Mouse (Mus musculus) testis, postnatal 14 days (tissue): ENCODE results near the gene Ccni.
A peak's percentile ranks its signal among the peaks of the same experiment; 100 is the strongest.

ENCODE experiments used
- DNase-seq: peaks from one replicate; pipeline ENCODE4 v3.0.0; 2021; ENCODE audit warnings: low spot score

Gene Ccni

GRCm38 (mm10) chr5:93206109-93207005 lies at the start of gene Ccni, which contains the start of gene 2010109A12Rik:
Gene Ccni, minus strand, starts transcription at chr5:93206495.
Gene 2010109A12Rik, plus strand, starts transcription at chr5:93206518.
- DNase-seq = peak; percentile 96

- DNase-seq = no peak
Measured at GRCm38 (mm10) chr5:93255759-93256265, 49.5 kb upstream of the Ccni start.

GRCm38 (mm10) chr5:93251001-93251760 lies 44.9 kb upstream of the Ccni start:
- DNase-seq = no peak

GRCm38 (mm10) chr5:93249940-93250578 lies 43.8 kb upstream of the Ccni start:
- no peak for DNase-seq

DNA sequence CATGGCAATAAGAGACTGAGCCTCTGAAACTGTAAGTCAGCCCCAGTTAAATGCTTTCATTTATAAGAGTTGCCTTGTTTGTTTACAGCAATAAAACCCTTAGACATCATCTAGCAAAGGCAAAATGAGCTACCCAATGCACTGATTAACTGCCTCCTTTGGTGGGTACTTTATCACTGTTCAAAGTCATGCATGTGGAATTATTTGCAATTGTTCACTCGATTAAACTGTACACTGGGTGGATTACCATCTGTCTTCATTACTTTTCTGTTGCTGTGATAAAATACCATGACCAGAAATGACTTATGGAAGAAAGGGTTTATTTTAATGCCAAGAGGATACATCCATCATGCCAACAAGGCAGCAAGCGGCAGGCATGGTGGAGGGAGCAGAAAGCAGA lies 39.0 kb upstream of the Ccni start:
- no peak for DNase-seq

DNA sequence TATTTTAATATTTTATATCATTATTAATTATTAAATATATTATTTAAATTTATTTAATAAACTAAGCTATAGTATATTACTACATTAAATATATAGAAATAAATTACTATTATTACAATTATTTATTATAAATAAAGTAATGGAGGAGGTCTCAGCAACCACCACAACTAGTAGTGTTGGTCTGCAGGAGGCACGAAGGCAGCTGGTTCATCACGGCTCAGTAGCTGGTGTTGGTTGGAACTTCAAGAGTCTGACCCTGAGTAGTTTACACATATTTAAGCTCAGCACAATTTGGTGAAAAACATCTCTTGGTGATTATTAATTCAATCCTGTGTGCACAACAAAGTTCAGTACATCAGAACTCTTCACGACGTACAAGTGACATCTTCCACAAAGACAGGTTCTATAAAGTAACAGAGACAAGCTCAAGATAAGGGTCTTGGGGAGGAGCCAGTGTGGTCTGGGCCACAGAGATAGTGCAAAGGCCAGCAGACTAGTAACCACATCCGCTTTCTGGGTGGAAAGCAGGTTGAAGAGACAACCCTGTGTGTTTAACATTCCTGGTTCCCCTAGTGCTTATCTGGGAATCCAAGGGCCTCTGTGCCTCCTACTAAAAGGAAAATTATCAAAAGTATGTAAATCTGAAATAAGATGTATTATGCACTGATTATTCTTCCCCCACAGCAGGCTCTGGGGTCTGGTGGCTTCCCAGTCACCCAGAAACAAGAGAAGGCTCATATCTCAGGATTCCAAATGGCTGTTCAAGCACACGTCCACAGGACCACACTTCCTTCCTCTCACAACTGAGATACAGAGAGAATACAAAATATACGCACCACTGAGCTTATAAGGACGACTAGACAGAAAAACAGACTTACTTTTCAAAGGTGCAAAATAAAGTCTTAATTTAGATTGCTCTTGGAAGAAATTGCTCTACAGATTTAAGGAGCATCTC lies 33.6 kb upstream of the Ccni start:
- no peak for DNase-seq

GRCm38 (mm10) chr5:93236541-93236940 lies 30.2 kb upstream of the Ccni start:
- DNase-seq = no peak

DNA sequence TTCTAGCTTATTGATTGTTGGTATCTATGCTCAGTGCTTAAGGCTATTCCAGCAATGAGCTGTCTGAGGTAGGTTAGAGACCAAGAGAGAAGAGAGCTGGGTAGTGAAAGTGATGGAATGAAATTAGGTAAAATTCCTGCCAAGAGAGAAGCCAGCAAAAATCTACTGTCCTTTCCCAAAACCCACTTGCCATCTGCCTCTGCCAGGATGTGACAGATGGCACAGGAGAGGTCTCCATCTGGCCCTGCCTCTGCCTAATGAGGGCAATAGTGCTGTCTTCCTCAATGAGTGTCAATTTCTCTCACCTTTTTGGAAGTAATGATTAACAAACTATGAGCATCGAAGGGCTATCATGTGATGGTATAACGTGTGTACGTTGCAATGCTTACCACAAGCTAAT lies 29.6 kb upstream of the Ccni start:
- no peak for DNase-seq

- no peak for DNase-seq
Measured at GRCm38 (mm10) chr5:93234605-93235004, 28.3 kb upstream of the Ccni start.

- no peak for DNase-seq
Measured at GRCm38 (mm10) chr5:93234130-93234529, 27.8 kb upstream of the Ccni start.

GRCm38 (mm10) chr5:93232838-93233237 lies 26.5 kb upstream of the Ccni start:
- no peak for DNase-seq

GRCm38 (mm10) chr5:93231721-93232120 lies 25.4 kb upstream of the Ccni start:
- DNase-seq = no peak

- DNase-seq = no peak
Measured at GRCm38 (mm10) chr5:93229527-93229926, 23.2 kb upstream of the Ccni start.

DNA sequence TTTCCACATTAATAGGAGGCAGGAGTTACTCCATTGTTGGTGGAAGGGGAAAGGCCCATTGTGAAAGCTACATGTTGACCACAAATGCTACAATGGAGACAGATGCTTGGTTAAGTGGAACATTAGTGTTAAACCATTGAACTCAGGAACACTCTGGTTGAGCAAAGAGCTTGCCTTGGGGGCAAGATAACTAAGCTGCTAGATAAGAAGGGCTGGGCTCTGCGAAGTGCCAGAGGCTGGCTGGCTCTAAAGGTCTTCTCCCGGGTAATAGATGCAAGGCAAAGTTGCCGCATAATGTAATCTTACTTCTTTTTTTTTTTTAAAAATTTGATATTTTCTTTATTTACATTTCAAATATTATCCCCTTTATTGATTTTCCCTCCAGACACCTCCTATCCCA lies 20.9 kb upstream of the Ccni start:
- no peak for DNase-seq

DNA sequence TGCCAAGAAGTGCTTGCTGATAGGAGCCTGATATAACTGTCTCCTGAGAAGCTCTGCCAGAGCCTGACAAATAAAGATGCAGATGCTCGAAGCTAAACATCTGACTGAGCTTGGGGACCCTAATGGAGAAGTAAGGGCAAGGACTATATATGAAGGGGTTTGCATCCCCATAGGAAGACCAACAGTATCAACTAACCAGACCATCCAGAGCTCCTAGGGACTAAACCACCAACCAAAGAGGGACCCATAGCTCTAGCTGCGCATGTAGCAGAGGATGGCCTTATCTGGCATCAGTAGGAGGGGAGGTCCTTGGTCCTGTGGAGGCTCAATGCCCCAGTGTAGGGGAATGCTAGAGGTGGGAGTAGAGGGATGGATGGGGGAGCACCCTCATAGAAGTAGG lies 18.3 kb upstream of the Ccni start:
- DNase-seq = no peak

- peak; percentile 12 for DNase-seq
Measured at GRCm38 (mm10) chr5:93221661-93222060, 15.4 kb upstream of the Ccni start.

DNA sequence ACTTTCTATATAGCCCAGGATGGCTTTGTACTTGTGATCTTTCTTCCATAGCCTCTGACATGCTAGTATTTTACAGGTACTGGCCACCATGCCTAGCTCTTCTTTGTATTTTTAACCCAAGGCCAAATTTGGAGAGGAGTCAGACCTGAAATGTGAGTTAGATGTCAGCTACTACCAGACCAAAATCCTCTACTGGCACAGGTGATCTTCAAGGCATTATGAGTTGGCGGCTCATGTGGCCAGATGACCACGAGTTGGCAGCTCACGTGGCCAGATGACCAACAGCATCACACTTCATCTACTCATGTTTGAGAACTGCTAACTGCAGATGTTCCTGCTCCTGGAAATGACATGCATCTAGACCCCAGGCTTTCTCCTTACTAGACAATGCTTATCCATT lies 12.1 kb upstream of the Ccni start:
- DNase-seq = no peak

DNA sequence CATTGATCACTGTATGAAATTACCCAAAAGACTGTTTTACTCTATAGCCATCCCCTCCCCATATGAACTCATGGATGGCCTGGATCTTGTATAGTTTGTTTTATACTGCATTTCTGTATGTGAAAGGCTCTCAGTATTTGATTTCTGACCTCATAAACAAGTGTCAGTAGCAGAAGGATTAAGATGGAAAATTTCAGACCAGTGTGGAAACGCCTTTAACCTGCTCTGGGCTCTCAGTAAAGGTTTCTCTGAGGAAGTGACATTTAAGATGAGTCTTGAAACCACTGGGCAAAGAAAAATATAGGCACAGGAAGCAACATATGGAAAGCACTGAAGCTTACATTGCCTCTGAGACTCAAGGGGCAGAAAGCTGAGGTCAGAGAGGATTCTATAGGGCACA lies 1.3 kb upstream of the Ccni start:
- DNase-seq = no peak

- DNase-seq = peak; percentile 52
Measured at GRCm38 (mm10) chr5:93207006-93207348, 682 bp upstream of the Ccni start.

- DNase-seq = peak; percentile 73
Measured at GRCm38 (mm10) chr5:93205371-93206108, 755 bp downstream of the Ccni start.

DNA sequence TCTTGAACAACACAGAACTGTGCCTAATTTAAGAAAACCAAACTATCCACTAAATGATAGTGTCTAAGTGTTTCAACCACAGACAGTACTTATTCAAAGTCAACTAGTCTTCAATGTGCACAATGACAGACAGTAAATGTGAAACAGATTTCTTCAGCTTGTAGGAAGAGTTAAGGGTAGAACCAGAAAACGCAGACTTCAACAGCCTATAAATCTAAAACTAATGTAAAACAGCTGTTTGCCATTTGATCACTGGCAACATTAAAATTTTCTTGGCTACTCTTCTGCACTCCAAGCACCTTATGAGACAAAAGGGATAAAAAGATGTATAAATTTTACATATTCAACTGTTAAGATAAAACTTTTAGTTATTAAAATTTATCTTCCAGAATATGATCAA lies 5.1 kb downstream of the Ccni start:
- DNase-seq = no peak
